23 mouse cellular contexts compared by ENCODE assay signal in genomic region chr9:8823719-8824371, GRCm38 (mm10).
A peak's percentile ranks its signal among the peaks of the same experiment; 100 is the strongest.
DNase-seq lines count a peak whose midpoint lies in the region; ATAC-seq and TF ChIP-seq lines count a peak whose summit lies in the region.
"Had no signal": no experiment of that assay in that cellular context is flagged by ENCODE, and none has a peak within 500 bp of the region (broad histone marks: within the 10 kb centered on the region; RNA-seq: fewer than 3 reads in every experiment).

No protein-coding gene starts in this region.

- no peak for TF ChIP-seq CTCF in MEL (IDR thresholded peaks at IDR 0.05 in 2 of 3, conservative IDR thresholded peaks at IDR 0.05 in 1 of 3; ENCODE audit: control insufficient read depth in 1 of 3, insufficient read depth in 1 of 3, low read depth in 2 of 3, low read length in 3 of 3, poor library complexity in 1 of 3, severe bottlenecking in 1 of 3)

- peak; percentile 68 for DNase-seq in MEL (ENCODE audit: low read depth, low spot score)
- DNase-seq in left cerebral cortex, adult 8-10 months (ENCODE audit: low spot score in 2 of 2): no peak
- no peak for DNase-seq in left cerebral cortex, postnatal 4 days
- DNase-seq: adrenal gland, adult 2 months; adrenal gland, postnatal 25 days; cerebellum, adult 18-20 months; cerebellum, postnatal 10 days; embryo, embryonic 11 days; forebrain, postnatal 0 days; gastrocnemius, postnatal 14 days; heart, adult 2 months; heart, postnatal 14 days had no signal

- H3K9me3 ChIP-seq in MEL (replicated peaks; ENCODE audit: insufficient read depth, low read length): no peaks in the 10 kb centered on the region
- no peaks in the 10 kb centered on the region for H3K9me3 ChIP-seq in liver, embryonic 12.5 days (replicated peaks)
- H3K9me3 ChIP-seq in kidney, embryonic 15.5 days (replicated peaks): no peaks in the 10 kb centered on the region
- H3K9me3 ChIP-seq: embryonic facial prominence, embryonic 15.5 days; forebrain, embryonic 13.5 days; heart, embryonic 15.5 days; hindbrain, embryonic 10.5 days had no signal

- H3K4me3 ChIP-seq in MEL (ENCODE audit: control insufficient read depth in 1 of 2, insufficient read depth in 1 of 2, low read depth in 2 of 2, low read length in 2 of 2): no peak overlapping the region
- H3K4me3 ChIP-seq in liver, embryonic 12.5 days: no peak overlapping the region
- H3K4me3 ChIP-seq in kidney, embryonic 15.5 days (replicated peaks): no peak overlapping the region
- H3K4me3 ChIP-seq: embryonic facial prominence, embryonic 15.5 days; forebrain, embryonic 13.5 days; heart, adult 2 months; heart, embryonic 15.5 days; hindbrain, embryonic 10.5 days had no signal

- H3K4me1 ChIP-seq in MEL (ENCODE audit: control insufficient read depth in 1 of 2, insufficient read depth in 2 of 2, low read length in 2 of 2): peaks cover 15 to 17% of the 10 kb centered on the region in 2 experiments
- no peaks in the 10 kb centered on the region for H3K4me1 ChIP-seq in liver, embryonic 12.5 days
- H3K4me1 ChIP-seq in kidney, embryonic 15.5 days: no peaks in the 10 kb centered on the region
- H3K4me1 ChIP-seq: embryonic facial prominence, embryonic 15.5 days; forebrain, embryonic 13.5 days; heart, embryonic 15.5 days; hindbrain, embryonic 10.5 days had no signal

- H3K79me2 ChIP-seq in MEL (ENCODE audit: control insufficient read depth, insufficient read depth, low read length, poor library complexity): no peaks in the 10 kb centered on the region

- no peak overlapping the region for H3K9ac ChIP-seq in MEL (ENCODE audit: control insufficient read depth, low read depth, low read length, poor library complexity, severe bottlenecking)
- H3K9ac ChIP-seq in liver, embryonic 12.5 days: no peak overlapping the region
- no peak overlapping the region for H3K9ac ChIP-seq in kidney, embryonic 15.5 days
- H3K9ac ChIP-seq: embryonic facial prominence, embryonic 15.5 days; forebrain, embryonic 13.5 days; forebrain, postnatal 0 days; heart, embryonic 15.5 days; hindbrain, embryonic 14.5 days had no signal

- TF ChIP-seq RAD21 in MEL (IDR thresholded peaks at IDR 0.05; ENCODE audit: low read depth, low read length): no peak

- intact Hi-C loops in left cerebral cortex, postnatal 4 days (cut with DNase I): no loop called here

- WGBS in liver, embryonic 12.5 days (ENCODE audit: insufficient replicate concordance): 22% methylated on average over 1 of the region's 1 CpGs
- WGBS in kidney, embryonic 15.5 days: 41% methylated on average over 1 of the region's 1 CpGs

- no peak for TF ChIP-seq POLR2A in MEL (IDR thresholded peaks at IDR 0.05; ENCODE audit: control insufficient read depth in 1 of 2, insufficient read depth in 1 of 2, low read depth in 1 of 2, low read length in 2 of 2, poor library complexity in 1 of 2)

- H3K27me3 ChIP-seq in MEL (ENCODE audit: control insufficient read depth in 1 of 2, insufficient read depth in 2 of 2, low read length in 2 of 2): no peaks in the 10 kb centered on the region
- H3K27me3 ChIP-seq in liver, embryonic 12.5 days (replicated peaks): no peaks in the 10 kb centered on the region
- H3K27me3 ChIP-seq in kidney, embryonic 15.5 days: no peaks in the 10 kb centered on the region
- H3K27me3 ChIP-seq: CH12.LX; embryonic facial prominence, embryonic 15.5 days; forebrain, embryonic 13.5 days; heart, embryonic 15.5 days had no signal

- H3K27ac ChIP-seq in MEL (ENCODE audit: control insufficient read depth, low read depth, low read length): peak overlapping the region; percentile 38
- H3K27ac ChIP-seq in liver, embryonic 12.5 days: no peak overlapping the region
- no peak overlapping the region for H3K27ac ChIP-seq in kidney, embryonic 15.5 days
- H3K27ac ChIP-seq: embryonic facial prominence, embryonic 15.5 days; forebrain, embryonic 13.5 days; heart, adult 2 months; heart, embryonic 15.5 days; hindbrain, embryonic 10.5 days; hindbrain, embryonic 14.5 days had no signal

- peaks cover 0 to 16% of the 10 kb centered on the region in 2 experiments; a peak in 2 of 4 replicates for H3K36me3 ChIP-seq in MEL (ENCODE audit: control insufficient read depth in 1 of 2, insufficient read depth in 2 of 2, low read length in 2 of 2)
- no peaks in the 10 kb centered on the region for H3K36me3 ChIP-seq in liver, embryonic 12.5 days
- no peaks in the 10 kb centered on the region for H3K36me3 ChIP-seq in kidney, embryonic 15.5 days
- H3K36me3 ChIP-seq: embryonic facial prominence, embryonic 15.5 days; heart, embryonic 15.5 days; hindbrain, embryonic 10.5 days had no signal

- H3K4me2 ChIP-seq in liver, embryonic 12.5 days: no peak overlapping the region
- no peak overlapping the region for H3K4me2 ChIP-seq in kidney, embryonic 15.5 days
- H3K4me2 ChIP-seq: embryonic facial prominence, embryonic 15.5 days; forebrain, embryonic 13.5 days; heart, embryonic 11.5 days; heart, embryonic 15.5 days; hindbrain, embryonic 14.5 days had no signal

- ATAC-seq in erythroblast, adult 5-6 weeks (replicated peaks; ENCODE audit: low FRiP score, poor library complexity, severe bottlenecking): peak; percentile 96
- peak; percentile 71 for ATAC-seq in liver, embryonic 12.5 days
- ATAC-seq in megakaryocyte progenitor cell, adult 5-6 weeks (replicated peaks; ENCODE audit: poor library complexity): peak; percentile 94
- ATAC-seq in kidney, embryonic 15.5 days (replicated peaks; ENCODE audit: low FRiP score): no peak
- ATAC-seq: forebrain, embryonic 13.5 days; forebrain, postnatal 0 days had no signal

- TF ChIP-seq EP300 in MEL (IDR thresholded peaks at IDR 0.05; ENCODE audit: low read depth in 1 of 2, low read length in 2 of 2): peak; percentile 82 to 94

TF ChIP-seq in MEL, 35 proteins besides CTCF, POLR2A, EP300 and RAD21:
- no peak for TF ChIP-seq CHD2 (IDR thresholded peaks at IDR 0.05; ENCODE audit: low read length)
- no peak for TF ChIP-seq ELF1 (IDR thresholded peaks at IDR 0.05; ENCODE audit: low read depth, low read length)
- no peak; the same call in 1 of the 2 replicates for TF ChIP-seq SIN3A (IDR thresholded peaks at IDR 0.05; ENCODE audit: low read length)
- peak; percentile 60 for TF ChIP-seq RCOR1 (IDR thresholded peaks at IDR 0.05; ENCODE audit: low read depth, low read length)
- no peak for TF ChIP-seq E2F4 (IDR thresholded peaks at IDR 0.05; ENCODE audit: borderline replicate concordance, low read depth, low read length)
- TF ChIP-seq GATA1 (IDR thresholded peaks at IDR 0.05; ENCODE audit: low read depth, low read length): peak; percentile 84
- no peak for TF ChIP-seq POLR2AphosphoS2 (IDR thresholded peaks at IDR 0.05; ENCODE audit: low read length)
- TF ChIP-seq ZKSCAN1 (IDR thresholded peaks at IDR 0.05; ENCODE audit: low read depth, low read length): no peak
- no peak for TF ChIP-seq ZMIZ1 (IDR thresholded peaks at IDR 0.05; ENCODE audit: low read depth, low read length)
- TF ChIP-seq MEF2A (IDR thresholded peaks at IDR 0.05; ENCODE audit: extremely low read depth, insufficient replicate concordance, low read depth, low read length, poor library complexity, severe bottlenecking): no peak
- TF ChIP-seq TAL1 (IDR thresholded peaks at IDR 0.05; ENCODE audit: low read length): peak; percentile 56
- no peak for TF ChIP-seq BHLHE40 (IDR thresholded peaks at IDR 0.05; ENCODE audit: borderline replicate concordance, low read depth, low read length)
- peak; percentile 86 for TF ChIP-seq ETS1 (IDR thresholded peaks at IDR 0.05; ENCODE audit: low read depth, low read length)
- no peak for TF ChIP-seq TBP (IDR thresholded peaks at IDR 0.05; ENCODE audit: low read depth, low read length)
- TF ChIP-seq MAX (IDR thresholded peaks at IDR 0.05; ENCODE audit: low read length): no peak
- TF ChIP-seq CHD1 (IDR thresholded peaks at IDR 0.05; ENCODE audit: low read depth, low read length): no peak
- TF ChIP-seq TCF12 (IDR thresholded peaks at IDR 0.05; ENCODE audit: low read depth, low read length): peak; percentile 76
- TF ChIP-seq MXI1 (IDR thresholded peaks at IDR 0.05; ENCODE audit: low read depth, low read length): no peak
- no peak for TF ChIP-seq POLR2AphosphoS5 (IDR thresholded peaks at IDR 0.05; ENCODE audit: borderline replicate concordance, low read depth, low read length)
- no peak for TF ChIP-seq HCFC1 (IDR thresholded peaks at IDR 0.05; ENCODE audit: low read depth, low read length)
- TF ChIP-seq MAZ (IDR thresholded peaks at IDR 0.05; ENCODE audit: low read depth, low read length): 0 out of 2 replicates have a peak, but pooled peaks have one; percentile 30
- TF ChIP-seq UBTF (IDR thresholded peaks at IDR 0.05; ENCODE audit: borderline replicate concordance, insufficient read depth, low read depth, low read length): no peak
- no peak for TF ChIP-seq GABPA (IDR thresholded peaks at IDR 0.05; ENCODE audit: low read depth, low read length)
- no peak for TF ChIP-seq USF1 (IDR thresholded peaks at IDR 0.05; ENCODE audit: low read depth, low read length)
- TF ChIP-seq JUND (IDR thresholded peaks at IDR 0.05; ENCODE audit: low read depth, low read length): no peak
- TF ChIP-seq MAFK (IDR thresholded peaks at IDR 0.05; ENCODE audit: borderline replicate concordance, low read depth, low read length): no peak
- no peak; the same call in 1 of the 2 replicates for TF ChIP-seq MYC (IDR thresholded peaks at IDR 0.05; ENCODE audit: low read depth, low read length)
- peak; percentile 93 for TF ChIP-seq MYB (IDR thresholded peaks at IDR 0.05; ENCODE audit: low read depth, low read length)
- no peak for TF ChIP-seq KAT2A (conservative IDR thresholded peaks at IDR 0.05; ENCODE audit: low read depth, low read length)
- TF ChIP-seq SMC3 (IDR thresholded peaks at IDR 0.05; ENCODE audit: low read depth, low read length): no peak
- 0 out of 2 replicates have a peak, but pooled peaks have one; percentile 15 for TF ChIP-seq ZNF384 (IDR thresholded peaks at IDR 0.05; ENCODE audit: low read depth, low read length)
- no peak for TF ChIP-seq USF2 (IDR thresholded peaks at IDR 0.05; ENCODE audit: borderline replicate concordance in 1 of 2, insufficient read depth in 1 of 2, low read depth in 1 of 2, low read length in 2 of 2)
- no peak for TF ChIP-seq NELFE (IDR thresholded peaks at IDR 0.05; ENCODE audit: low read depth, low read length)
